Mouse (Mus musculus) bone marrow macrophage, adult 2 months (primary cell): ENCODE data around the gene 2010300C02Rik.

Experiments
- CTCF ChIP-seq: IDR thresholded peaks from 2 replicates; pipeline ENCODE4 v1.5.1; 2012; ENCODE audit warnings: low read depth, mild to moderate bottlenecking, low read length, moderate library complexity
- POLR2A ChIP-seq: IDR thresholded peaks from 2 replicates; pipeline ENCODE4 v1.6.1; 2012; ENCODE audit warnings: mild to moderate bottlenecking, low read depth, low read length, borderline replicate concordance

DNA sequence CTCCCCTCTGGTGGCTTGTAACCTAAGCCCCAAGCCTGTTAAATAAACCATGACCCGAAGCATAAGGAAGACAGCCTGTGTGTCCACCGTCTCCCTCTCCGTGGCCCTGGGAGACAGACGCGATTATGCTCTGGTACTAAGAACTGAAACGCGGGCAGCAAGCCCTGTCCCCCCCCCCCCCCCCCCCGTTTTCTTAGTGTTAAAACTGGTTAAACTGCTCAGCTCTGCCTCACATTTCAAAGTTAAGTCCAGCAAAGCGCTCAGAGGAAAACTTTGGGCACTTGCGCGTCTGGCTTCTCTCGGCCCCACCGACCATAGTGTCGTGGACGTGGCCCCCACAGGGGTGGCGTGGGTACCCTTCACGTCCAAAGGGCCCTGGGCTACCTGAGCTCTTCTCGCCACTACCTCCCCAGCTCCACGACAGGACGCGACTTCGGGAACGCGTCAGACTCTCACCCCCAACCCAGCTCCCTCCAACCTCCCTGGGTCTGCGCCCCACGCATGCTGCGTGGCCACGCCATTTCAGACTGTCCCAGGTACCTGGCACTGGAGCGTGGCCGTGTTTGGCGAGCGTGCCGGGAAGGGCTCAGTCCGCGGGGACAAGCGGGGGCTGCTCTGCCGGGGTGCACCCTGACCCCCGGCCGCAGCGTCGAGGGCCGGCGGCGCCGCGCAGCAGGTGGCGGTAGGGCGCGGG is 708 bp downstream of the 2010300C02Rik start:
- TF ChIP-seq POLR2A, result no peak
- no peak for TF ChIP-seq CTCF
